Mouse (Mus musculus) adipocyte (in vitro differentiated cells): ENCODE measurements at regions not wholly inside any gene's neighbourhood (a gene's known extent, or its start where the extent isn't known, plus 50 kb on each side); places are given as distances from the start of the nearest gene placed in this dataset.

Experiments
- DNase-seq: peaks from one replicate; pipeline ENCODE4 v3.0.0-alpha.2; 2016; ENCODE audit warnings: low spot score

DNA sequence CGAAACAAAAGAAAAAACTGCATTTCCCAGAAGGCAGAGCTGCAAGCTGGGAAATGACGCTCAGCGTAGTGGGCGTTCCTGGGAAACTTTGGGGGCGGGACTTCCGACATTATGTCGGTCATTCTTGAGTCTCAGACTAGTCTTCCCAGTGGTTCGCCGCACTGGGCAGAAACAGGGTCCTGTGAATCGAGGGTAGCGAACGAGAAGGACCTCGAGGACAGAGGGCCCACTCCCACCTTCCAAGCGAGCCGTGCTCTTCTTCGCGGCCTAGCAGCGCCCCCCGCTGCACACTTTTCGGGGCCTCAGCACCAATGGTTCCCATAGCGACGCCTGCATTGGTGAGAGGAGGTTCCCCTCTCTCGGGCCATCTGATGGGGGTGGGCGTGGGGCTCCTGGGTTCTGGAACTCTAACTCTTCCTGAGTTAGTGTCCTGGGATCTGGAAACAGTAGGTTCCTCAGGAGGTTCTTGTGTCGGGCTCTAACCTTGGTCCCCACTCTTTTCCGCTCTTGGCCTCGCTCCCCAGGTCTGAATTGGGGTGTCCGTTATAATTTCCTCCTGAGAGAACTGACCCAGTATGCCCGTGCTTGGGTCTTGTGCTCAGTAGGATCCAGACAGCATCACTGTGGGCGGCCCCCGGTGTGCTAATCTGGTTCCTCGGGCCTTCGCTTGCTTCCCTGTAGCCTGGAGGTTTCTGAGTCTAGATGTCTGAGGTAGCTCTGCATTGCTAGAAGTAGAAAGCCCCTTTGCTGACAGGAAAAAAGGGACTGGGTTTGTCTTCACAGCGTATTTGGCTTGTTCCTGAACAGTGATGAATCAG is 52.8 kb upstream of the Gramd1a start:
- DNase-seq: peak; percentile 83

DNA sequence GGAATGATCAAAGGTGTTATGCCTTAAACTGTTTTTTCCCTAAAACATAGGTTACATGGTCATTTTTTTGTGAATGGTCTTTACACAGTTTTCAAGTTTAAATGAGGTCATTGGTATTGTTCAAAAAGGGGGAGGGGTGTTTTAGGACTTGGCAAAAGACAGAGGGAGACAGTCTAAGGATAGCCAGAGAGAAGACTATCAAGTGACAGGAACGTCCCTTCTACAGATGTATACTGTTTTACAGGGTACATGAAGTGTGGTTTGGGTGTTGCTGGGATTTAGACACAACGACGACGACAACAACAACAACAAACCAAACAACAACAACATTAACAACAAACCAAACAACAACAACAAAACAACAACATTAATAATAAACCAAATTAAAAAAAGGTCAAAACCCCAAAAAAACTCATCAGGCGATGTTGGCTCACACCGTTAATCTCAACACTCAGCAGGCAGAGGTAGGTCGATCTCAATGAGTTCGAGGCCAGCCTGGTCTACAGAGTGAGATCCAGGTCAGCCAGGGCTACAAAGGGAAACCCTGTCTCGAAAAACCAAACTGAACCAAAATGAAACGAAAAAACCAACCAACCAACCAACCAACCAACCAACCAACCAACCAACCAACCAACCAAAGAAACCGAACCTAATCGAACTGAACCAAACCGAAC is 52.0 kb upstream of the Gramd1a start:
- DNase-seq: no peak
